Mouse (Mus musculus): ENCODE data around the gene Cdk5r2. TPM values are rescaled to one million over a fixed set of nuclear protein-coding genes. Genes with fewer than 3 reads are reported as not detected.
A peak's percentile ranks its signal among the peaks of the same experiment; 100 is the strongest.

The Cdk5r2 gene
- 6.0 and 7.0 TPM in 2 replicates for polyA plus RNA-seq (2021; fragmentation: Nextera tagmentation)
- long read RNA-seq, experiment 1, partial matches to known transcripts: 0 of 2 reads
- long read RNA-seq, experiment 1, other reads (novel, unspliced or antisense): 0 of 2 reads
- long read RNA-seq, experiment 2, partial matches to known transcripts: 0 of 2 reads
- long read RNA-seq, experiment 2, other reads (novel, unspliced or antisense): 0 of 2 reads

GRCm38 (mm10) chr1:74854306-74855056 is at the start of gene Cdk5r2:
Cdk5r2 (plus strand) TSS chr1:74854934.

GRCm38 (mm10) chr1:74885369-74886042 is 30.8 kb downstream of the Cdk5r2 start, which contains the start of gene Fev:
Fev (minus strand) TSS chr1:74885419.

GRCm38 (mm10) chr1:74893134-74893855 is 38.6 kb downstream of the Cdk5r2 start, which contains the start of gene Cryba2:
Cryba2 (minus strand) TSS chr1:74893143.

Small RNA genes within 50 kb of the gene (microRNA-seq; reads per million reads assigned to microRNA genes)
- gene Mir375: 410 reads per million, percentile 72 among the genes with 10 or more reads in this experiment

Other genes starting within 250 kb of the Cdk5r2 start
- gene Ttll4, start 193.2 kb upstream of the Cdk5r2 start, polyA plus RNA-seq (2021; fragmentation: Nextera tagmentation): 2.1 and 2.3 TPM in 2 replicates
- 3.0 and 3.5 TPM in 2 replicates for gene Cyp27a1, start 141.4 kb upstream of the Cdk5r2 start, polyA plus RNA-seq (2021; fragmentation: Nextera tagmentation)
- gene Prkag3, start 105.7 kb upstream of the Cdk5r2 start, polyA plus RNA-seq (2021; fragmentation: Nextera tagmentation): not detected in 2 replicates
- gene Wnt6, start 83.0 kb upstream of the Cdk5r2 start, polyA plus RNA-seq (2021; fragmentation: Nextera tagmentation): 0.54 TPM in 1 of 2 replicates, not detected in the other
- gene Wnt10a, start 63.4 kb upstream of the Cdk5r2 start, polyA plus RNA-seq (2021; fragmentation: Nextera tagmentation): 4.4 and 6.7 TPM in 2 replicates
- gene Fev, start 30.5 kb downstream of the Cdk5r2 start, polyA plus RNA-seq (2021; fragmentation: Nextera tagmentation): 0.16 TPM in 1 of 2 replicates, not detected in the other
- 0.35 and 0.65 TPM in 2 replicates for gene Cryba2, start 38.2 kb downstream of the Cdk5r2 start, polyA plus RNA-seq (2021; fragmentation: Nextera tagmentation)
- gene Cfap65, start 80.7 kb downstream of the Cdk5r2 start, polyA plus RNA-seq (2021; fragmentation: Nextera tagmentation): 0.83 and 1.5 TPM in 2 replicates
- gene Ihh, start 96.7 kb downstream of the Cdk5r2 start, polyA plus RNA-seq (2021; fragmentation: Nextera tagmentation): 0.14 TPM in 1 of 2 replicates, not detected in the other